8 mouse cellular contexts compared by ENCODE assay signal in the genomic region with DNA sequence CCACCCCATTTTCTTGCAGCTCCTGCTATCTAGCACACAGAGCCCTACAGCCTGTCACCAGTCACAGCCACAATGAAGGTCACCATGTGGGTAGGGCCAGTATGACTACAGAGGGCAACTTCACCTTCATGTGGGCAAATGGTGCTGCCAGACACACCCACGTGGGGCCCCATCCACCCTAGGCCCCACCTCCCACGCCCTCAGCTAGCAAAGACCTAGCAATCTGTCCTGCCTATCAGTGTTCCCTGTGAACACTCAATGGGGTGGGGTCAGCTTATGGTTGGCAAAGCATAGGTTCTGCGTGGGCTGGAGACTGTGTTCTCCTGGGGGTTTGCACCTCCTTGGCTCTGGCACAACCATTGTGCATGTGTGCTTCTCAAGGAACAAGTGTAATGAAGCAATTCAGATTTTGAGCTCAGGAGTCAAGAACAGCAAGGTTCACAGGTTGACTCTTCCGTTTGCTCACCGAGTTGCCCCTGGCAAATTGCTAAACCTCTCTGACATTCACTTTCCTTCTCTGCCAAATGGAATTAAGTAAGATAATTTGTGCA. TPM values are rescaled to one million over a fixed set of nuclear protein-coding genes. Genes with fewer than 3 reads are reported as not detected.
DNase-seq lines count a peak whose midpoint lies in the region; ATAC-seq lines count a peak whose summit lies in the region.
"Had no signal": no experiment of that assay in that cellular context is flagged by ENCODE, and none has a peak within 500 bp of the region (broad histone marks: within the 10 kb centered on the region; RNA-seq: fewer than 3 reads in every experiment).

No protein-coding gene starts in this region.

- ATAC-seq in stomach, embryonic 15.5 days (ENCODE audit: insufficient read depth, low FRiP score, low read depth) = peak; percentile 77

- no peaks in the 10 kb centered on the region for H3K9me3 ChIP-seq in stomach, embryonic 15.5 days
- H3K9me3 ChIP-seq: lung, embryonic 15.5 days had no signal

- H3K4me3 ChIP-seq in stomach, embryonic 15.5 days (replicated peaks) = no peak overlapping the region; the same call in 1 of the 2 replicates
- H3K4me3 ChIP-seq: lung, embryonic 15.5 days had no signal

- H3K9ac ChIP-seq in stomach, embryonic 15.5 days = no peak overlapping the region
- H3K9ac ChIP-seq: lung, embryonic 15.5 days had no signal

- peaks cover 52% of the 10 kb centered on the region for H3K4me1 ChIP-seq in stomach, embryonic 15.5 days

- H3K27me3 ChIP-seq in stomach, embryonic 15.5 days (replicated peaks) = no peaks in the 10 kb centered on the region
- H3K27me3 ChIP-seq: lung, embryonic 15.5 days had no signal

- peaks cover 6% of the 10 kb centered on the region; the same call in 1 of the 2 replicates for H3K36me3 ChIP-seq in stomach, embryonic 15.5 days
- H3K36me3 ChIP-seq: lung, embryonic 15.5 days had no signal

- intact Hi-C loops in left cerebral cortex, postnatal 14 days (cut with DNase I) = no loop called here

- WGBS in stomach, embryonic 15.5 days = 52% methylated on average over 5 of the region's 5 CpGs

- peak; percentile 42 to 65 for DNase-seq in spleen, postnatal 4 days (ENCODE audit: low spot score in 2 of 2)
- DNase-seq in spleen, postnatal 14 days (ENCODE audit: low spot score in 2 of 2) = no peak
- peak; percentile 60 for DNase-seq in c-Kit-positive CD71-positive TER-119-negative erythroid progenitor cells, embryonic 14.5 days (ENCODE audit: low read depth)
- peak; percentile 47 for DNase-seq in liver
- DNase-seq in cerebellum, postnatal 4 days (ENCODE audit: low spot score in 2 of 2) = no peak
- no peak for DNase-seq in left cerebral cortex, postnatal 14 days (ENCODE audit: low spot score in 2 of 2)

- peak overlapping the region; percentile 6; the same call in 1 of the 2 replicates for H3K4me2 ChIP-seq in stomach, embryonic 15.5 days
- H3K4me2 ChIP-seq: lung, embryonic 15.5 days had no signal

- peak overlapping the region; percentile 75 for H3K27ac ChIP-seq in stomach, embryonic 15.5 days
- H3K27ac ChIP-seq: lung, embryonic 15.5 days had no signal

RNA-seq across cellular contexts. Expression of gene Dhrs3, which starts 9.0 kb away (rescaled TPM):
- 112 and 117 TPM in 2 replicates for polyA plus RNA-seq in stomach, embryonic 15.5 days (2015; fragmentation: Nextera tagmentation; extraction: Ambion mirVana)
- 10 to 100 TPM; 22.2 TPM for total RNA-seq in left cerebral cortex, postnatal 14 days (2021)

Comparison
In these comparisons a context has a peak if more than half of its experiments do, and no peak if none do; other contexts are left out.
1. DNase-seq: peak in spleen, postnatal 4 days (2 of 2), c-Kit-positive CD71-positive TER-119-negative erythroid progenitor cells, embryonic 14.5 days (single experiment) and liver (single experiment); none in spleen, postnatal 14 days (0 of 2), cerebellum, postnatal 4 days (0 of 2) and left cerebral cortex, postnatal 14 days (0 of 2).